In the genomic region with DNA sequence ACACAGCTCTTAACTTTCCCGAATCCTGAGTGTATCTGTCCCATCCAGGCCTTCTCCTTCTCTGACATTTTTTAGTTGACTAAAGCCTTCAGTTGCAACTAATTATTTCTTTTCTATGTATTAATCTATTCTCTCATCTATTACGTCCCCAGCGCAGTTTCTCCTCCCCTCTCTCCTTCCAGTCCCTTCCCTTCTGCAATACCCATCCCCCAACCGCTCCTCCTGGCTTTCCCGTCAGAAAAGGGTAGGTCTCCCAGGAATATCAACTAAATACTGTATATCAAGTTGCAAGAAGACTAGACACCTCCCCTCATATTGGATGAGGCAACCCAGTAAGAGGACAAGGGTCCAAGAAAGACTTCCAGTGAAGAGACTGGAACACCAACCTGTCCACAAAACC, we compare ENCODE assay signal across 1 mouse cellular context.
TF ChIP-seq lines count a peak whose summit lies in the region.

No protein-coding gene starts in this region.

TF ChIP-seq in MEL, 35 proteins besides CTCF, POLR2A, EP300 and RAD21:
- no peak for TF ChIP-seq GABPA (IDR thresholded peaks at IDR 0.05; ENCODE audit: low read depth, low read length)
